Comparison of ENCODE assay signal across 8 mouse cellular contexts in genomic region chr19:38480156-38480720, GRCm38 (mm10). TPM values are rescaled to one million over a fixed set of nuclear protein-coding genes. Genes with fewer than 3 reads are reported as not detected.
DNase-seq lines count a peak whose midpoint lies in the region; ATAC-seq and TF ChIP-seq lines count a peak whose summit lies in the region.

No protein-coding gene starts in this region.

- peak overlapping the region; percentile 60; the same call in 1 of the 2 replicates for H3K4me3 ChIP-seq in liver, adult 2 months (ENCODE audit: insufficient read depth, low read depth, low read length)
- H3K4me3 ChIP-seq in forebrain, embryonic 13.5 days = peak overlapping the region; percentile 49
- peak overlapping the region; percentile 80 for H3K4me3 ChIP-seq in limb, embryonic 12.5 days (replicated peaks)
- H3K4me3 ChIP-seq in olfactory bulb, adult 2 months (ENCODE audit: insufficient read depth, low read depth, low read length) = peak overlapping the region; percentile 61

- H3K36me3 ChIP-seq in liver, adult 2 months (ENCODE audit: control insufficient read depth, insufficient read depth, low read length) = no peaks in the 10 kb centered on the region
- no peaks in the 10 kb centered on the region for H3K36me3 ChIP-seq in forebrain, embryonic 13.5 days (ENCODE audit: poor library complexity, severe bottlenecking)
- no peaks in the 10 kb centered on the region for H3K36me3 ChIP-seq in limb, embryonic 12.5 days

- H3K79me2 ChIP-seq in liver, adult 2 months (ENCODE audit: control insufficient read depth, insufficient read depth, low read length) = no peaks in the 10 kb centered on the region

- H3K27me3 ChIP-seq in liver, adult 2 months (ENCODE audit: control insufficient read depth, insufficient read depth, low read length) = no peaks in the 10 kb centered on the region
- H3K27me3 ChIP-seq in forebrain, embryonic 13.5 days = peaks cover 39% of the 10 kb centered on the region
- peaks cover 10% of the 10 kb centered on the region for H3K27me3 ChIP-seq in limb, embryonic 12.5 days

- no peak for DNase-seq in liver, adult 2 months (ENCODE audit: extremely low read depth, low read depth, low spot score)
- DNase-seq in liver (no peak), MN1 (ENCODE audit: low spot score) (no peak)
- DNase-seq in gastrocnemius, postnatal 10 days = no peak

- TF ChIP-seq CTCF in liver, adult 2 months (IDR thresholded peaks at IDR 0.05; ENCODE audit: low read depth, low read length) = no peak
- no peak for TF ChIP-seq CTCF in olfactory bulb, adult 2 months (IDR thresholded peaks at IDR 0.05; ENCODE audit: insufficient read depth, low read depth, low read length)

- peaks cover 6% of the 10 kb centered on the region for H3K4me1 ChIP-seq in liver, adult 2 months (ENCODE audit: control insufficient read depth, insufficient read depth, low read length)
- H3K4me1 ChIP-seq in forebrain, embryonic 13.5 days = peaks cover 54% of the 10 kb centered on the region
- peaks cover 52% of the 10 kb centered on the region for H3K4me1 ChIP-seq in limb, embryonic 12.5 days (replicated peaks)
- H3K4me1 ChIP-seq in olfactory bulb, adult 2 months (ENCODE audit: control insufficient read depth, insufficient read depth, low read length) = peaks cover 9% of the 10 kb centered on the region

- H3K27ac ChIP-seq in liver, adult 2 months (replicated peaks; ENCODE audit: insufficient read depth, low read depth, low read length) = no peak overlapping the region
- 0 out of 2 replicates have a peak overlapping the region, but pooled peaks have one; percentile 85 for H3K27ac ChIP-seq in forebrain, embryonic 13.5 days
- H3K27ac ChIP-seq in limb, embryonic 12.5 days = no peak overlapping the region
- no peak overlapping the region for H3K27ac ChIP-seq in olfactory bulb, adult 2 months (ENCODE audit: insufficient read depth, low read depth, low read length)

- peak overlapping the region; percentile 72 for H3K4me2 ChIP-seq in forebrain, embryonic 13.5 days
- H3K4me2 ChIP-seq in limb, embryonic 12.5 days = peak overlapping the region; percentile 86

- 16% methylated on average over 12 of the region's 12 CpGs for WGBS in liver, adult 2 months
- WGBS in forebrain, embryonic 13.5 days = 9% methylated on average over 12 of the region's 12 CpGs
- WGBS in limb, embryonic 12.5 days = 10% methylated on average over 12 of the region's 12 CpGs
- WGBS in olfactory bulb, adult 2 months = 18% methylated on average over 12 of the region's 12 CpGs

- no peaks in the 10 kb centered on the region for H3K9me3 ChIP-seq in forebrain, embryonic 13.5 days (replicated peaks)
- H3K9me3 ChIP-seq in limb, embryonic 12.5 days = no peaks in the 10 kb centered on the region

- H3K9ac ChIP-seq in liver, adult 2 months (ENCODE audit: low read depth, low read length) = no peak overlapping the region
- peak overlapping the region; percentile 71 for H3K9ac ChIP-seq in forebrain, embryonic 13.5 days
- H3K9ac ChIP-seq in limb, embryonic 12.5 days (replicated peaks) = peak overlapping the region; percentile 81; the same call in 1 of the 2 replicates

- TF ChIP-seq POLR2A in liver, adult 2 months (IDR thresholded peaks at IDR 0.05; ENCODE audit: extremely low read depth, insufficient read depth, low read length) = no peak
- TF ChIP-seq POLR2A in olfactory bulb, adult 2 months (IDR thresholded peaks at IDR 0.05; ENCODE audit: insufficient read depth, low read depth, low read length) = no peak

- ATAC-seq in forebrain, embryonic 13.5 days = no peak; the same call in 1 of the 2 replicates
- ATAC-seq in limb, embryonic 12.5 days (ENCODE audit: insufficient number of reproducible peaks, insufficient read depth, low FRiP score, low TSS enrichment, low read depth) = no peak
- ATAC-seq in cerebellum, adult (ENCODE audit: insufficient number of reproducible peaks, low FRiP score, low TSS enrichment) = no peak

RNA-seq across cellular contexts. Expression of gene Plce1, which starts 0.7 kb away (rescaled TPM):
- total RNA-seq in liver, adult 2 months (2014; rRNA removed) = 8.6 and 8.9 TPM in 2 replicates
- 1.7 and 1.9 TPM in 2 replicates for polyA plus RNA-seq in liver, adult 2 months (2012; rRNA removed)
- polyA plus RNA-seq in forebrain, embryonic 13.5 days (2015; fragmentation: Nextera tagmentation; extraction: Ambion mirVana) = 5.4 and 5.6 TPM in 2 replicates
- 6.7 and 7.1 TPM in 2 replicates for polyA plus RNA-seq in limb, embryonic 12.5 days (2016; fragmentation: Nextera tagmentation; extraction: Ambion mirVana)
- not detected in 2 replicates for polyA plus RNA-seq in olfactory bulb, adult 2 months (2012; ENCODE audit: insufficient read depth, insufficient read length, low replicate concordance, missing spikeins)
- total RNA-seq in gastrocnemius, postnatal 10 days (2021) = 10 to 100 TPM; 18.6 to 23.0 TPM
